Mouse (Mus musculus) small intestine, adult 2 months (tissue): ENCODE measurements around the gene Myh9. TPM values are rescaled to one million over a fixed set of nuclear protein-coding genes. Genes with fewer than 3 reads are reported as not detected.

Experiments used
- H3K27ac ChIP-seq: fragments of 200-500 bp; 2 replicates; pipeline ENCODE4 v1.5.1; 2012; ENCODE audit warnings: low read depth, low read length, control low read depth, inconsistent platforms; ENCODE audit not compliant: insufficient read depth
- H3K27me3 ChIP-seq: fragments of 200-500 bp; 2 replicates; pipeline ENCODE4 v1.6.1; 2012; ENCODE audit warnings: mild to moderate bottlenecking, moderate library complexity, low read length, inconsistent platforms; ENCODE audit not compliant: control insufficient read depth, insufficient read depth
- H3K36me3 ChIP-seq: fragments of 200-500 bp; 2 replicates; pipeline ENCODE4 v1.6.1; 2012; ENCODE audit warnings: mild to moderate bottlenecking, low read length, control low read depth, inconsistent platforms; ENCODE audit not compliant: control insufficient read depth, insufficient read depth
- H3K4me1 ChIP-seq: fragments of 200-500 bp; 2 replicates; pipeline ENCODE4 v1.6.1; 2012; ENCODE audit warnings: low read length, inconsistent platforms, mixed read lengths; ENCODE audit not compliant: control insufficient read depth, insufficient read depth, insufficient read length
- H3K4me3 ChIP-seq: fragments of 200-500 bp; 2 replicates; pipeline ENCODE4 v1.5.1; 2012; ENCODE audit warnings: low read depth, mild to moderate bottlenecking, control low read depth, inconsistent platforms, low read length, moderate library complexity
- CTCF ChIP-seq: fragments of 200-500 bp; IDR thresholded peaks from 2 replicates; pipeline ENCODE4 v1.5.1; 2012; ENCODE audit warnings: low read depth, mild to moderate bottlenecking, control low read depth, inconsistent platforms, low read length, moderate library complexity, mixed read lengths; ENCODE audit not compliant: insufficient replicate concordance, insufficient read length; ENCODE audit errors: extremely low read depth
- POLR2A ChIP-seq: fragments of 200-500 bp; IDR thresholded peaks from 2 replicates; pipeline ENCODE4 v1.6.1; 2012; ENCODE audit warnings: low read depth, mild to moderate bottlenecking, control low read depth, inconsistent platforms, low read length, moderate library complexity
- WGBS: fragments of 180-500 bp; shearing (Covaris S2); methylation state at CpG from one replicate; pipeline ENCODE4 v1.1.7; 2018; 5-methylcytosine and 5-hydroxymethylcytosine counted together
- polyA plus RNA-seq: library from polyadenylated mRNA; depleted of rRNA; stranded (reverse); fragments of >200 nt; gene quantifications from 2 replicates; pipeline ENCODE4 v1.2.3, GENCODE M21; 2012

Gene Myh9
- polyA plus RNA-seq, 1 experiment: 89.4 TPM

- 35% methylated on average over 4 of the region's 4 CpGs for WGBS
- Histone ChIP-seq H3K27me3 (no peaks in the 10 kb centered on the region), H3K4me1 (peaks cover 26% of the 10 kb centered on the region), H3K27ac (no peak overlapping the region), H3K4me3 (no peak overlapping the region), H3K36me3 (no peaks in the 10 kb centered on the region)
- TF ChIP-seq CTCF: no peak
- no peak for TF ChIP-seq POLR2A
Observed at GRCm38 (mm10) chr15:77885945-77886344, 44.0 kb upstream of the Myh9 start.

GRCm38 (mm10) chr15:77885159-77885558, 43.2 kb upstream of the Myh9 start:
- Histone ChIP-seq H3K4me1 (peaks cover 26% of the 10 kb centered on the region), H3K27me3 (no peaks in the 10 kb centered on the region), H3K27ac (no peak overlapping the region), H3K4me3 (no peak overlapping the region), H3K36me3 (no peaks in the 10 kb centered on the region)
- TF ChIP-seq CTCF (no peak), POLR2A (no peak)
- whole genome bisulfite sequencing: 58% methylated on average over 6 of the region's 6 CpGs

- peaks cover 28% of the 10 kb centered on the region for H3K4me1 ChIP-seq
- peak overlapping the region; percentile 75 for H3K27ac ChIP-seq
- TF ChIP-seq CTCF (no peak), POLR2A (no peak)
- no peaks in the 10 kb centered on the region for H3K36me3 ChIP-seq
- WGBS: 57% methylated on average over 4 of the region's 4 CpGs
- no peaks in the 10 kb centered on the region for H3K27me3 ChIP-seq
- H3K4me3 ChIP-seq: no peak overlapping the region
Observed at GRCm38 (mm10) chr15:77883697-77884010, 41.7 kb upstream of the Myh9 start.

DNA sequence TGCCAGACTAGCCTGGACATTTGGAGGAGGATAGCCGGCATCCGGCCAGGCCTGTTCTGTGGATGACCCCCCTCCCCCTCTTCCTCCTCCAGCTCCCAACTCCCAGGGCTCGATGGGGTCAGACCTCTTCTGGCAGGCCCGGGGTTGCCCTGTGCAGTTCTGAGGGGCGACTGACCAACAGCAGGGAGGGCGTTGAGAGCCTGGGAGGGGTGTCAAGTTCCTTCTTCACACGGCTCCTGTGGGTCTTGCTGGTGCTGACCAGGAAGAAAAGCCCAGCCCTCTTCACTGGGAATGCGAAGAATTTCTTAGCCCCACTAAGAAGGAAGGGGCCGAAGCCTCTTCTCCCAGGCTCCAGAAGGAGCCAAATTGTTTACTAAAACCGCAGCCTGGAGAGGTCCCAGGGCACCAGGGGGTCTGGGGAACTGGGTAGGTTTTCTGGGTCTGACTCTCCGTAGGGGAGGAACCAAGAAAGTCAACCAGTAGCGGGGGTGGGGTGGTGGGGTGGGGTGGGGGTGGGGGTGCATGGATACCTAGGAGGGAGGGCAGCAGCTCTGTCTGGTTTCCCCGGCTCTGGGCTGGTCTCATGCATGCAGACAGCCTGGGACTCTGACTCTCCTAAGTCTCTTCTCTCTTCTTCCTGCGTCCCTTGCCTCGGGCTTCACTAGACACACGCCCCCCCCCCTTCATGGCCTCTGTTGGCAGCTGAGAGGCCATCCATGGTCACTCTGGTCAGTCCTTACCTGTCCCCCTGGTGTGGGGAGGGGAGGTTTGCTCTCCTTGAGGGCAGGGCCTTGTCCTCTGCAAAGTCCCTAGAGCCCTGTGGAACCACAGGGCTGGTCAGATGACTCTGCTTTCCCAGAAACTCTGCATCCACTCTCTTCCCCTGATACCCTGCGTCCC, 41.1 kb upstream of the Myh9 start:
- no peaks in the 10 kb centered on the region for H3K27me3 ChIP-seq
- 75% methylated on average over 15 of the region's 17 CpGs for WGBS
- peaks cover 32% of the 10 kb centered on the region for H3K4me1 ChIP-seq
- no peaks in the 10 kb centered on the region for H3K36me3 ChIP-seq
- no peak for TF ChIP-seq POLR2A
- peak overlapping the region; percentile 75 for H3K27ac ChIP-seq
- H3K4me3 ChIP-seq: no peak overlapping the region

DNA sequence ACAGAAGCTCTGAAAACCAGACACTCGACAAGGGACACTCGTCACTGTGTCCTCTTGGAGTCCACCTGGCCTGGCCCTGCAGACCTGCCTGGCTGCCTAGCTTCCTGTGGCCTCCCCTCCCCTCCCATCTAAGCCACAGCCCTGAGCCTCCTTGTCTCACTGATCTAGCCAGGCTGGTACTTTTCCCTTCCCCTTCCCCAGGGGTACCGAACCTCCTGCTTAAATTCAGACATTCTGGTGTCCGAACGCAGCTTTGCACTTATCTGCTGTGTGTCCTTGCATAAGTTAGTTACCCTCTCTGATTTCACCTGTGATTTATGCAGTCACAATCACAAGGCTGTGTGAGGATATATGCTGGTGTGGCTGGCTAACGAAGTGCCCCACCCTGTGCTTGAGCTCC, 40.3 kb upstream of the Myh9 start:
- TF ChIP-seq POLR2A: no peak
- no peak for TF ChIP-seq CTCF
- no peak overlapping the region for H3K4me3 ChIP-seq
- no peaks in the 10 kb centered on the region for H3K27me3 ChIP-seq
- WGBS: 79% methylated on average over 6 of the region's 6 CpGs
- peaks cover 35% of the 10 kb centered on the region for H3K4me1 ChIP-seq
- H3K36me3 ChIP-seq: no peaks in the 10 kb centered on the region
- H3K27ac ChIP-seq: peak overlapping the region; percentile 42

GRCm38 (mm10) chr15:77881698-77882097, 39.7 kb upstream of the Myh9 start:
- Histone ChIP-seq H3K36me3 (no peaks in the 10 kb centered on the region), H3K27ac (peak overlapping the region; percentile 42; the same call in 1 of the 2 replicates), H3K4me1 (peaks cover 40% of the 10 kb centered on the region), H3K27me3 (no peaks in the 10 kb centered on the region), H3K4me3 (no peak overlapping the region)
- WGBS: 9% methylated on average over 5 of the region's 5 CpGs
- no peak for TF ChIP-seq POLR2A

DNA sequence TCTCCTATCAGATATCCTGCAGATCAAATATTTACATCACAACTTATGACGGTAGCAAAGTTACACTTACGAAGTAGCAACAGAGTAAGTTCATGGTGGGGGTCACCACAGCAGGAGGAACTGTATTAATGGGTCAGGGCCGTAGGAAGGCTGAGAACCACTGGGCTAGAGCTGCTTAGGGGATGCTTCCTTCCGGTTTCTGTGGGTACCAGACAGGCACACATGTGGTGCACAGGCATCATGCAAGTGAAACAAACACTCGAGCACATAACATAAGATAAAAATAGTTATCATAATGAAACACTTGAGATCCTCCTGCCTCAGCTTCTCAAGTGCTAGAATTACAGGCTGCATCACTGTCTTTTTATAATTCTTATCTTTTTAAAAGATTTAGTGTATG, 38.8 kb upstream of the Myh9 start:
- H3K4me1 ChIP-seq: peaks cover 41% of the 10 kb centered on the region
- H3K36me3 ChIP-seq: no peaks in the 10 kb centered on the region
- H3K4me3 ChIP-seq: no peak overlapping the region
- H3K27me3 ChIP-seq: no peaks in the 10 kb centered on the region
- TF ChIP-seq CTCF (no peak), POLR2A (no peak)
- H3K27ac ChIP-seq: no peak overlapping the region
- 81% methylated on average over 5 of the region's 5 CpGs for WGBS

GRCm38 (mm10) chr15:77879756-77880155, 37.8 kb upstream of the Myh9 start:
- Histone ChIP-seq H3K27me3 (no peaks in the 10 kb centered on the region), H3K4me3 (no peak overlapping the region), H3K4me1 (peaks cover 41% of the 10 kb centered on the region), H3K27ac (no peak overlapping the region), H3K36me3 (no peaks in the 10 kb centered on the region)
- no peak for TF ChIP-seq POLR2A
- no peak for TF ChIP-seq CTCF
- 84% methylated on average over 3 of the region's 3 CpGs for WGBS
